Mouse (Mus musculus) spleen, postnatal 14 days (tissue): ENCODE measurements around the gene Ttc34.

ENCODE experiments used
- DNase-seq, 2 experiments: peaks; one replicate each; pipeline ENCODE4 v3.0.0; 2021 to 2022; ENCODE audit warnings: low spot score in 2 of 2

Gene Ttc34

GRCm38 (mm10) chr4:154857366-154858240, 20.3 kb downstream of the Ttc34 start:
- no peak for DNase-seq

- no peak for DNase-seq
These were observed 21.3 kb downstream of the Ttc34 start for GRCm38 (mm10) chr4:154858601-154859000.

- no peak for DNase-seq
These were observed 24.7 kb downstream of the Ttc34 start for GRCm38 (mm10) chr4:154861967-154862366.

GRCm38 (mm10) chr4:154863436-154863935, 26.2 kb downstream of the Ttc34 start:
- DNase-seq = no peak

- peak; percentile 60 to 76 for DNase-seq
These were observed 27.1 kb downstream of the Ttc34 start for GRCm38 (mm10) chr4:154864271-154864771.

GRCm38 (mm10) chr4:154864961-154865760, 27.9 kb downstream of the Ttc34 start:
- no peak for DNase-seq

- no peak for DNase-seq
These were observed 29.1 kb downstream of the Ttc34 start for GRCm38 (mm10) chr4:154866391-154866790.

GRCm38 (mm10) chr4:154867257-154867656, 30.0 kb downstream of the Ttc34 start:
- no peak for DNase-seq

GRCm38 (mm10) chr4:154869440-154869839, 32.2 kb downstream of the Ttc34 start, which contains the start of gene Mmel1:
TSS of gene Mmel1 (plus strand) at chr4:154869585.
- DNase-seq = no peak

GRCm38 (mm10) chr4:154870721-154871120, 33.5 kb downstream of the Ttc34 start:
- no peak for DNase-seq

GRCm38 (mm10) chr4:154871757-154872251, 34.5 kb downstream of the Ttc34 start:
- no peak for DNase-seq

- no peak for DNase-seq
These were observed 35.9 kb downstream of the Ttc34 start for GRCm38 (mm10) chr4:154873186-154873585.

- peak; percentile 86 to 94 for DNase-seq
These were observed 40.7 kb downstream of the Ttc34 start for GRCm38 (mm10) chr4:154877864-154878548.

- peak in 1 of 2 experiments; percentile 40 for DNase-seq
These were observed 43.5 kb downstream of the Ttc34 start for GRCm38 (mm10) chr4:154880730-154881129.

GRCm38 (mm10) chr4:154882014-154882659, 44.9 kb downstream of the Ttc34 start:
- peak; percentile 38 to 43 for DNase-seq

- no peak for DNase-seq
These were observed 48.2 kb downstream of the Ttc34 start for GRCm38 (mm10) chr4:154885416-154885815.

GRCm38 (mm10) chr4:154886876-154887592, 49.8 kb downstream of the Ttc34 start:
- DNase-seq = no peak

- DNase-seq = no peak
These were observed 50.5 kb downstream of the Ttc34 start for GRCm38 (mm10) chr4:154887593-154888250.

- DNase-seq = no peak
These were observed 53.6 kb downstream of the Ttc34 start for GRCm38 (mm10) chr4:154890887-154891286.

GRCm38 (mm10) chr4:154895549-154895948, 58.3 kb downstream of the Ttc34 start:
- DNase-seq = no peak
